Mouse (Mus musculus): ENCODE results near the gene 5330417H12Rik. TPM values are rescaled to one million over a fixed set of nuclear protein-coding genes. Genes with fewer than 3 reads are reported as not detected.

The 5330417H12Rik gene
- polyA plus RNA-seq, 1 experiment from 2014 or later = not detected

DNA sequence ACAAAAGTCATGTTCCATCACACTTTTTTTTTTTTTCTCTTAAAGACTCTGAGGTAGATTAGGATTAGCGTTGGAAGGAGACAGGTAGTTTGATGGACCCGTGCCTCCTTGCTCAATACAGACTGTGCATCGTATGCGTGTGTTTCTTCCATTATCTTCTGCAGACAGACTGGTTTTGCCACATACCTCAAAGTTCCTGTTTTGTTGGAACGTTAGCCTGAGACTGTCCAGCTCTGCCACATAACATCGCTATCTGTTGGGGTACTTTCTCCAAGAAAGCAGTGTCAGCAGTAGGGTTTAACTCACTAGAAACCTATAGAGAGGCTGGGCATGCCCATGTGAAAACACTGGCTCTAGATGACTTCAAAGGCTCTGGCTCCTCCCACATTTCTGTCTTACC is 31.5 kb upstream of the 5330417H12Rik start:
- H3K4me3 ChIP-seq = no peak overlapping the region
- H3K36me3 ChIP-seq = no peaks in the 10 kb centered on the region
- no peaks in the 10 kb centered on the region for H3K9me3 ChIP-seq
- ATAC-seq (ENCODE audit: extremely low read depth, insufficient number of reproducible peaks, low FRiP score, low TSS enrichment) = no peak
- H3K27me3 ChIP-seq (replicated peaks) = no peaks in the 10 kb centered on the region; the same call in 1 of the 2 replicates
- H3K9ac ChIP-seq = no peak overlapping the region
- H3K4me1 ChIP-seq = peaks cover 1% of the 10 kb centered on the region; the same call in 1 of the 2 replicates
- no peak overlapping the region for H3K27ac ChIP-seq (replicated peaks)
- WGBS = 72% methylated on average over 6 of the region's 6 CpGs
- no peak overlapping the region for H3K4me2 ChIP-seq

DNA sequence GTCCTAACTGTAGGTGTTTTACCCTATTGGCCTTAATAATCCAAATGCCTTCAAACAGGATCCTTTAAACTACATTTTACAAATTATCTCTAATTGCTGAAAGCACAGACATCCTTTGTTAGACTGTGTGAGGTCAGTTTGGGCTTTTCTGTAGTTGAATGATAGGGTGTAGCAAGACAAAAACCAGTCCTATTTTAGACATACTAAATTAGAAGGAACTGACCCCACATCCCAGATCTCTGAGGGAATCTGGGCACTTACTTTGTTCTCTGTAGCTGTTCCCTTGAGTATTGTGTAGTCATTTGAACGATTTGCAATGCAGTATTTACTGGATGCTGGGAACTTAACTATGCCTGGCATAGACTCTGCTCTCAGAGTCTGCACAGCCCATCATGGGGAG is 26.9 kb upstream of the 5330417H12Rik start:
- H3K9ac ChIP-seq = no peak overlapping the region
- no peak overlapping the region for H3K4me3 ChIP-seq
- WGBS = 41% methylated on average over 1 of the region's 1 CpGs
- no peaks in the 10 kb centered on the region for H3K4me1 ChIP-seq
- H3K27me3 ChIP-seq (replicated peaks) = no peaks in the 10 kb centered on the region
- H3K4me2 ChIP-seq = no peak overlapping the region
- no peaks in the 10 kb centered on the region for H3K36me3 ChIP-seq
- no peaks in the 10 kb centered on the region for H3K9me3 ChIP-seq
- no peak for ATAC-seq (ENCODE audit: extremely low read depth, insufficient number of reproducible peaks, low FRiP score, low TSS enrichment)
- no peak overlapping the region for H3K27ac ChIP-seq (replicated peaks)

DNA sequence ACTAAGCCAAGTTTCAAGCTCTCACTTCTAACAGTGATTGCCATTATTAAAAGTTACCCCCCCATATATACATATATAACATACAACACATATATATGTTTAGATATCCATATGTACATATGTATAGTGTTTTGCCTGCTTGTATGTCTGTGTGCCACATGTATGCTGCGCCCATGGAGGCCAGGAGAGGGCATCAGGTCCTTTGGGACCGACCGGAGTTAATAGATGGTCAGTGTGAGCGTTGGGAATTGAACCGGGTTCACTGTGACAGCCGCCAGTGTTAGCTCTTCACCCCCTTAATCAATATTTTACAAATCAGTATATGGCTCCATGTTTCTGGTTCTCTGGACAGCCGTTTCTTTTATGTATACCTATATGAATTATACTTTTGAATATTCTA is 25.0 kb upstream of the 5330417H12Rik start:
- H3K4me1 ChIP-seq = no peaks in the 10 kb centered on the region
- H3K27me3 ChIP-seq (replicated peaks) = no peaks in the 10 kb centered on the region
- no peak overlapping the region for H3K4me2 ChIP-seq
- ATAC-seq (ENCODE audit: extremely low read depth, insufficient number of reproducible peaks, low FRiP score, low TSS enrichment) = no peak
- H3K36me3 ChIP-seq = no peaks in the 10 kb centered on the region
- H3K4me3 ChIP-seq = no peak overlapping the region
- no peak overlapping the region for H3K9ac ChIP-seq
- WGBS = 75% methylated on average over 7 of the region's 7 CpGs
- H3K9me3 ChIP-seq = peaks cover under 1% of the 10 kb centered on the region
- no peak overlapping the region for H3K27ac ChIP-seq (replicated peaks)

DNA sequence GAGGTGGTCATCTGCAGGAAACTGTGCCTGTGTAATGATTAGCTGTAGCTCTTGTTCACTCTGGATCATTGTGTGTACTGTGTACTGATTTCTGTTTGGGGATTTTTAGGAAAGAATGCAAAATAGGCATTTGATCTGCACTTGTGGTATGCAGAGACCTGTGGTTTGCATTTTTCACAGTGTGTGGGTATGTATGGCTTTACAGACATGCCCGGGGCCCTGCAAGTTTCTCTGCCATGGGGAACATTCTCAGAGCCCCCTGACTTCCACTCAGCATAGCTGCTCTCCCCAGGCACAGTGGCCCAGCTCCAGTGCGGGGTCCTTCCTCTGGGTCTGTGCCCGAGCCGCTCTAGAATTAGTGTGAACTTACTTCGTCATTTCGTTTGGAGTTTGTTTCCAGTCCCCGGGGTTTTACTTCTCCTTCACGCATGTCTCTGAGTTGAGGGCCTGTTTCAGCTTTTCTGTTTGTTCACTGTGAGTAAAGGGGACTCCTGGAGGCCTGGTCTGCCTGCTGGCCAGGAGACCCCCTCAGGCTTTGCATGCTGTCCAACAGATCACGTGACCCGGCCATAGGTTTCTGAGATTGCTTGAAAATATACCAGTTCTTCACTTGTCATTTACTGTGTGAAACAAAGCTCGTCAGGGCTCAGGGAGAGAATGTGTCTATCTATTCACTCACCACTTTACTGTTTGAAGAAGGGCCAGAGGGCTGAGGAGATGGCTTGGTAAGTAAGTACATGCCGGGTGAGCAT is 24.2 kb upstream of the 5330417H12Rik start:
- WGBS = 75% methylated on average over 12 of the region's 12 CpGs
- H3K4me1 ChIP-seq = no peaks in the 10 kb centered on the region
- no peaks in the 10 kb centered on the region for H3K27me3 ChIP-seq (replicated peaks)
- no peaks in the 10 kb centered on the region for H3K36me3 ChIP-seq
- H3K4me3 ChIP-seq = no peak overlapping the region
- peaks cover 3% of the 10 kb centered on the region for H3K9me3 ChIP-seq
- no peak overlapping the region for H3K9ac ChIP-seq
- no peak overlapping the region for H3K4me2 ChIP-seq
- ATAC-seq (ENCODE audit: extremely low read depth, insufficient number of reproducible peaks, low FRiP score, low TSS enrichment) = no peak
- no peak overlapping the region for H3K27ac ChIP-seq (replicated peaks)

DNA sequence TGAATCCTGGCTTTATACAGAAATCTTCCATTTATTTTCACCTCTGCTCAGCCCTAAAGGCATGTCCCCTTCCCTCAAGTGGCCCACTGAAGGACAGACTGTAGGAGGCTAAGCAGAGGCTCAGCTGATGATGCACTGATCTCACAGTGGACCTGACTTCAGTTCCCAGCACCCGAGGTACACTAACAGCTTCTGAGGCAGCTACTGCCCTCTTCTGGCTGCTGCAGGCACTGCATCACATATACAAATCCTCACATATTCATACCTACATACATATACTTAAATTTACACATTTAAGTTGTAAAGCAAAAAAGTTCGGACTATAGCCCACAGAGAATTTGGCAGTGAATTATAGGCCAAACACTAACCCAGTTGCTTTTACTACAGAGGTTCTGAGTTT is 20.0 kb upstream of the 5330417H12Rik start:
- H3K9ac ChIP-seq = no peak overlapping the region
- no peak overlapping the region for H3K4me2 ChIP-seq
- 0 out of 2 replicates have a peak, but pooled peaks cover 3% of the 10 kb centered on the region for H3K4me1 ChIP-seq
- no peak for ATAC-seq (ENCODE audit: extremely low read depth, insufficient number of reproducible peaks, low FRiP score, low TSS enrichment)
- 87% methylated on average over 2 of the region's 2 CpGs for WGBS
- H3K9me3 ChIP-seq = peaks cover 3% of the 10 kb centered on the region
- no peak overlapping the region for H3K4me3 ChIP-seq
- H3K27me3 ChIP-seq (replicated peaks) = no peaks in the 10 kb centered on the region
- H3K36me3 ChIP-seq = no peaks in the 10 kb centered on the region
- H3K27ac ChIP-seq (replicated peaks) = no peak overlapping the region

DNA sequence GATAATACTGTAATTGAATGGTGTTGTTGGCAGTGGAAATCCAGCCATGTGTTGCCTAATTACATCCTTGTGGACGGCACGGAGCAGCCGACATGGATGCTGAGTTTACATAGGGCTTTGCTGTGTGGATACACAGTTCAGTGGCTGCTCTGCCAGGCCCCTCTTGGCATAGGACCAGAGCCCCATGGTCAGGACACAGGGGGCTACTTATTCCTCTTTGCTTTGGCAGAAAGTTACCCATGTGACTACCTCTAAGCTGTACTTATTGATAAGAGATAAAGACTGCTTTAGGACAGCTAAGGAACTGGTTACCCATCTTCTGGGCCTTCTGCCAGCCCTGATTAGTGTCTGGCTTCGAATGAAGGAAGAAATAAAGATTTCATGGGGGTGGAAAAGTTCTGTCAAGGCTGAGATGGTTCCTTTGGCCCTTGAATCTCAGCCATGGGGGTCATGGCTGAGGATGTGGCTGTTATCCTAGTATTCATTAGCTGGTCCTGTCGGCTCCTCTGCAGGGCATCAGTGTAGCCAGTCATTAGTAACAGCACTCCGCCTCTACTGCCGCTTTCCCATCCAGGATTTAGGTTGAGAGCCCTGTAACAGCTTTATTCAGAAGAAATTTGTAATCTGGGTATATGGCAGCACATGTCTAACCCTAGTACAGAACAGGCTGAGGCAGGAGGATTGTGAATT is 17.8 kb upstream of the 5330417H12Rik start:
- Histone ChIP-seq H3K27ac (replicated peaks) (no peak overlapping the region), H3K4me1 (0 out of 2 replicates have a peak, but pooled peaks cover 3% of the 10 kb centered on the region), H3K4me3 (no peak overlapping the region), H3K4me2 (no peak overlapping the region), H3K27me3 (replicated peaks) (no peaks in the 10 kb centered on the region), H3K9me3 (peaks cover 3% of the 10 kb centered on the region), H3K36me3 (no peaks in the 10 kb centered on the region), H3K9ac (no peak overlapping the region)
- 59% methylated on average over 7 of the region's 7 CpGs for WGBS
- no peak for ATAC-seq (ENCODE audit: extremely low read depth, insufficient number of reproducible peaks, low FRiP score, low TSS enrichment)

DNA sequence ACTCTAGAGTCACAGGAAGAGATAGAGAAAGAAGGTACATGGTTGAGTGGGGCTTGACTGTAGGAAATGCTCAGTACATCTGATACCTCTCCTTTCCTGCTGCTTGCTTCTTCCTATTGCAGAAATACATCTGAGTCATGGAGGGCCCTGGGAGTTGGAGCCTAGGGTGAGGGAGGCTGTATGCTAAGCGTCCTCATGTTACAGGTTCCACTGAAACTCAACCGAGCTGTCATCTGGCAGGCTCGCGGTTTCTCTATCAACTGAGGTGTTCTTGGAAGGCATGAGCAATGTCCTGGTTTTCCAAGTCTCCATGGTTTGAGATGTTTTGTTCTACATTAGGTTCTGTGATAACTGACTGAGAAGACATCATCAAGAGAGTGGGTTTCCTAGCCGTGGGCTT is 13.1 kb upstream of the 5330417H12Rik start:
- Histone ChIP-seq H3K4me1 (0 out of 2 replicates have a peak, but pooled peaks cover 3% of the 10 kb centered on the region), H3K9me3 (no peaks in the 10 kb centered on the region), H3K9ac (no peak overlapping the region), H3K4me2 (no peak overlapping the region), H3K4me3 (no peak overlapping the region), H3K27ac (replicated peaks) (no peak overlapping the region), H3K36me3 (no peaks in the 10 kb centered on the region), H3K27me3 (replicated peaks) (no peaks in the 10 kb centered on the region)
- ATAC-seq (ENCODE audit: extremely low read depth, insufficient number of reproducible peaks, low FRiP score, low TSS enrichment) = no peak
- WGBS = 64% methylated on average over 5 of the region's 5 CpGs

DNA sequence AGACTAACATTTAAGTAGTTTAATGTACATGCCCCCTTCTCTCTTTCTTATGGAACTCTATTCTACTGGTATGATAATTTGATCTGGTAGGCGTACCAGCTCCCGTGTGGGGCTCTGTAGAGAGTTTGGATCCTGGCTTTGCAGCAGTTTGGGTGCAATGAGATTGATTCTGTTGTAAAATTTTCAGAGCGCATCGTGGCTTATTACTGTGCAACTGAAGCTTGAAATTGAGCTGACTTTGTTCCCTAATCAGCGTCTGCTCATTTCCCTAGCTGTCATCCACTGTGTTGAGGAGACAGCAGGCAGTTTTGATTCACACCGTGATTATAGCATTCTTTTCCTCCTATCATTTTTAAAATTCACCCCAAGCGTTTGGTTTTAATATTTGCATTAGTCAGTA is 12.4 kb upstream of the 5330417H12Rik start:
- Histone ChIP-seq H3K9ac (no peak overlapping the region), H3K27ac (replicated peaks) (no peak overlapping the region), H3K9me3 (no peaks in the 10 kb centered on the region), H3K4me3 (no peak overlapping the region), H3K4me2 (no peak overlapping the region), H3K36me3 (no peaks in the 10 kb centered on the region), H3K4me1 (no peaks in the 10 kb centered on the region), H3K27me3 (replicated peaks) (no peaks in the 10 kb centered on the region)
- 78% methylated on average over 7 of the region's 7 CpGs for WGBS
- ATAC-seq (ENCODE audit: extremely low read depth, insufficient number of reproducible peaks, low FRiP score, low TSS enrichment) = no peak

DNA sequence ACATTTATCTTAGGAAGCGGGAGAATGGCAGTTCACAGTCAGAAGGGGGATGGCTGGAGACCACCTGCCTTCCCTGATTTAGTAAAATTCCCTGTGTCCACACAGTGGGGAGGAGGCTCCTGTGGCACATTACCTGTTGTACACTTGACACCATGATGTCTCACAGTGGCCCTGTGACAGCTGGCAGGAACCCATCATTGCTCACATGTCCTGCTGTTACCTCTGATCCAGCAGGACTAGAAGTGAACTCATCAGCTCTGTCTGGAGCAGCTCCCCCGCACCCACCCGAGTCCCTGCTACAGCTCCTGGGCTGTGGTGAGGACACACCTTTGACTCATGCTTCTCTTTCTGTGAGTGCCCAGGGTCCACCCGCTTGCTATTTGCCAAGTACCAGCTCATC is 8.2 kb upstream of the 5330417H12Rik start:
- Histone ChIP-seq H3K4me1 (no peaks in the 10 kb centered on the region), H3K9me3 (no peaks in the 10 kb centered on the region), H3K4me2 (no peak overlapping the region), H3K9ac (no peak overlapping the region), H3K27me3 (replicated peaks) (no peaks in the 10 kb centered on the region), H3K27ac (replicated peaks) (no peak overlapping the region), H3K36me3 (no peaks in the 10 kb centered on the region), H3K4me3 (no peak overlapping the region)
- no peak for ATAC-seq (ENCODE audit: extremely low read depth, insufficient number of reproducible peaks, low FRiP score, low TSS enrichment)
- WGBS = 80% methylated on average over 4 of the region's 4 CpGs

DNA sequence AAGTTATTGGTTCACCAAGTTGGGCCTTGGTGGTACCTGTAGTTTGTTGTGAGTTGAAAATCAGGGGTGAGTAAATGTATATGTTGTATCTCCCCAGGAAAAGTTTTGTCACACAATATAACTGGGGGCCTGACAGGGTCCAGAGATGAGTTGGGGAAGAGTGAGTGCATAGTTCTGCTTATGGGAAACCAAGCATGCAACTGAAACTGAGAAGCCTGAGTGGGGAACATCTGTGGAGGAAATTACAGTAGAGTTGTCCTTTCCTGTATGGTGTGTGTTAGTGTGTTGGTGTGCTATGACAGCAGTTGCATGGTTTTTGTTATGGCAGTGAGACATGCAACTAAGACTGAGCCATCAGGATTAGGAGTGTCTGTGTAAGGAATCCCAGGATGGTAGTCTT is 3.4 kb upstream of the 5330417H12Rik start:
- Histone ChIP-seq H3K36me3 (no peaks in the 10 kb centered on the region), H3K9me3 (no peaks in the 10 kb centered on the region)
- ATAC-seq (ENCODE audit: extremely low read depth, insufficient number of reproducible peaks, low FRiP score, low TSS enrichment) = no peak

DNA sequence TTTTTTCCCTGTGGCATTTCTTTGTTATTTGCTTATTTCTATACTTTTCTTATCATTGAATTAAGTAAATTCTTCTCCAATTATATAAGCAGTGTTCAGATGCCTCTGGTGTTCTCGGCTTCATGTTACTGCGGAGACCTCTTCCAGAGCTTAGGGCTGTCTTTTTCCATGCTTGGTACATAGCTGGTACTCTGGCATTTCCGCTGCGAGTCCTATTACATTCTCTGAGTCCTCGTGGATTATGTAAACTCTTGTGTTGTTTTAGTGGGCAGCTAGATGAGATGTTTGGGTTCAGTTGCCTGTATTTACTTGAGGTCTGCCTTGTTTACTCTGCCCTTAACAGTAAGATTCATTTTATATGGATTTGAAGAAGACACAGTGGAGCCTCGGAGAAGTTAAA is 820 bp upstream of the 5330417H12Rik start:
- H3K4me3 ChIP-seq = no peak overlapping the region
- H3K9me3 ChIP-seq = no peaks in the 10 kb centered on the region
- H3K27me3 ChIP-seq (replicated peaks) = no peaks in the 10 kb centered on the region
- WGBS = 71% methylated on average over 6 of the region's 6 CpGs
- H3K36me3 ChIP-seq = no peaks in the 10 kb centered on the region
- no peak overlapping the region for H3K27ac ChIP-seq (replicated peaks)
- H3K4me2 ChIP-seq = no peak overlapping the region
- no peak overlapping the region for H3K9ac ChIP-seq
- no peak for ATAC-seq (ENCODE audit: extremely low read depth, insufficient number of reproducible peaks, low FRiP score, low TSS enrichment)
- no peaks in the 10 kb centered on the region for H3K4me1 ChIP-seq

More for the DNA sequence above, 3.4 kb upstream of the 5330417H12Rik start:
- Histone ChIP-seq H3K4me1 (no peaks in the 10 kb centered on the region), H3K9ac (no peak overlapping the region), H3K4me2 (no peak overlapping the region), H3K27me3 (replicated peaks) (no peaks in the 10 kb centered on the region), H3K27ac (replicated peaks) (no peak overlapping the region), H3K4me3 (no peak overlapping the region)

DNA sequence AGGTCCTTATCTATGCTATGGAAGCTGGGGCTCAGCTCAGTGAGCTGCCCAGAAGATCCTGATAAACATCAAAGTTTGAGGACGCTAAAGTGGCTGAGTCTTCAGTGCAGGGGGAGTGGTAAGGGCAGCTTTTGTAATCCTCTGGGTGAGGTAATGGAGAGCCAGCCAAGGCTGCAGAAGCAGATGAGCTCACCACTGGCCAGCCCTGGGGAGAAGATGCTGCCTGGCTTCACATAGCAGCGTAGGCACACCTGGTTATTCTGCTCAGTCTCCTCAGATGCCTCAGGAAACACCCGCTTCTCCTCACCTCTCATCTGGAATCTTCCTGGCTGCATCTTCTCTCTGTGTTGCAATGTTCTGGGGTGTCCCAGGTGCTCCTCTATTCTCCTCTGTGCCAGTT is 529 bp downstream of the 5330417H12Rik start:
- Histone ChIP-seq H3K4me2 (no peak overlapping the region), H3K9ac (no peak overlapping the region), H3K4me1 (no peaks in the 10 kb centered on the region), H3K4me3 (no peak overlapping the region), H3K36me3 (no peaks in the 10 kb centered on the region), H3K9me3 (no peaks in the 10 kb centered on the region), H3K27me3 (replicated peaks) (no peaks in the 10 kb centered on the region), H3K27ac (replicated peaks) (no peak overlapping the region)
- WGBS = 32% methylated on average over 3 of the region's 3 CpGs
- ATAC-seq (ENCODE audit: extremely low read depth, insufficient number of reproducible peaks, low FRiP score, low TSS enrichment) = no peak

Measured in heart, embryonic 13.5 days (tissue).